Mouse (Mus musculus) lung, postnatal 36 days (tissue): ENCODE results near the gene Eid2b.

Source experiments
- DNase-seq: peaks from one replicate; pipeline ENCODE4 v3.0.0; 2022; ENCODE audit warnings: mixed read lengths

Gene Eid2b

GRCm38 (mm10) chr7:28301616-28302433, 24.3 kb downstream of the Eid2b start, which contains the start of gene Dll3:
Dll3 (minus strand) TSS chr7:28302238.
- DNase-seq: peak; percentile 59

GRCm38 (mm10) chr7:28305641-28306040, 28.1 kb downstream of the Eid2b start:
- DNase-seq: no peak

- no peak for DNase-seq
Observed at GRCm38 (mm10) chr7:28306216-28306615, 28.7 kb downstream of the Eid2b start.

- DNase-seq: no peak
Observed at GRCm38 (mm10) chr7:28309737-28310136, 32.2 kb downstream of the Eid2b start.

GRCm38 (mm10) chr7:28311151-28311925, 33.8 kb downstream of the Eid2b start:
- no peak for DNase-seq

DNA sequence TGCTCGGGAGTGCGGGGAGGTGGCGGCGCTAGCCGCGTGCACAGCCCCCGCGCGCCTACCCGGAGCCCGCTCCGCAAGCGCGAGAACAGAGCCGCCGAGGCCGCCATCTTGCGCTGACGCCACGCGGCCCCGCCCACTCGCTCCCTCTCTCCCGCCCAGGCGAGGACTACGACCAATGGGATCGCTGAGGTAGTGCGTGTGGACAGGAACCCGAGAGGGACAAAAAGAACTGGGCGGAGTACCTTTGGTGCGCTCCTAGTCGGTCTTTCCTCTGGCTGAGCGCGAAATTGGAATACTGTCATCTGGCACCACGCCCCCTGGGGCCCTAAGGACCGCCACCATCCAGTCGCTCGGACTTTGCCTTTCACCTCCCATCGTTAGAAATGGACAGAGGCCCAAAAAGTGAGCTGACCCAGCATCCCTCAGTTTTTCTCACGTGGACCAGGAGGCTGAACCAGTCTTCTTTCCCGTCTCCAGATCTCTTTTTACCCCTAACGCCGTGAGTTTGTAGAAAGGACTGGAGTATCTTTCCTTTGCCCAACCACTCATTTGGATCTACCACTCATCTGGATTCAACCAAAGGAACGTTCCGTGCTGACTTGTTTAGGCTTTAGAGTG, 34.5 kb downstream of the Eid2b start, which contains the start of gene Timm50:
TSS of gene Timm50 (minus strand) at position 147 of the 618 bp plus-strand sequence.
- DNase-seq: peak; percentile 99

GRCm38 (mm10) chr7:28318036-28318435, 40.5 kb downstream of the Eid2b start:
- no peak for DNase-seq

DNA sequence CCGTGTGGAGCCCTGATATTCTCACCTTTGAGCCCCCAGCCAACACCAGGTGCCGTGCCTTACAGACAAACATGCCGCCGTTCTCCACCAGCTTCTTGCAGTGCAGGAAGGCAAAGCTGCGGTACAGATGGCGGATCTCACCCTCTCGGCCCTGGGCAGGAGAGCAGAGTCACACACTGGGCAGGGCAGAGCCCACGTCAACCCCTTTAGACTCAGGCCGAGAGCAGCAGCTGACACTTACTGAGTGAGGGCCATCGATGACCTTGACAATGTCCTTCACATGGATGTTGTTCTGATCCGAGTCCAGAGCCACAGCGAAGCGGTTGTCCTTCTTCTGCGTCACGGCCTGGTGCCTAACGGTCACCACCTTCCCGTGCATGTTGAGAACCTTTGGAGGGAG, 41.2 kb downstream of the Eid2b start:
- no peak for DNase-seq

DNA sequence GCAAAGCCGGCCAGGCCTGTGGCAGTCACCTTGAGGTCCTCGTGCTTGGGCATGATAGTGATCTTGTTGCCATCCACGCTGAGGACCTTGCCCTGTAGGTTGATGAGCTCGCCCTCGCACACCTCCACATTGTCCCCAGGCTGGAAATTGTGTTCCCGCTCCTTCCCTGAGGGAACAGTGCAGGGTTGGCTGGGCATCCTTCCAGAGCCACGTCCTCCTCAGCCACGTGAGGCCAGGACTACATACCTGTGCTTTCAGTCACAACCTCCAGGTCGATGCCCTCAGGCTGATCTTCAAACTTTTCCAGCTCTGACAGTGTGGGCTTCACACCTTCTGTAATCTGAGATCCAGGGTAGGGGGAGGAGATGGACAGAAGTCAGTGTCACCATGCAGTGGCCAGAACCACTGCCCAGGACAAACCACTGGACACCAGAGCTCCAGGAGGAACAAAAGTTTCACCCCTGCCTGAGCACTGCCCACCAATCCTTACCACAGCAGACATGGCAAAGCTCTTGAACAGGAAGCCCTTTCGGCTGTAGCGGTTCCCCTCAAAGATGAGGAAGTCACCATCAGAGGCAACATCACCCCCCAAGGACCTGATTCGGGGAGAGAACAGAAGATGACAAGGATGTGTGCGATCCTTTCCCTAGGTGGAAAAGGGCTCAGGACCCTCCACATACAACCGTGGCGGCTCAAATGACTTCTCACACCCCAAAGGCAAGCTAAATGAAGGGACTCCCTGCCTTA, 44.6 kb downstream of the Eid2b start:
- DNase-seq: no peak

GRCm38 (mm10) chr7:28325293-28325692, 47.8 kb downstream of the Eid2b start:
- DNase-seq: no peak

- DNase-seq: peak; percentile 19
Observed at GRCm38 (mm10) chr7:28326457-28326856, 48.9 kb downstream of the Eid2b start.

GRCm38 (mm10) chr7:28328260-28328659, 50.7 kb downstream of the Eid2b start:
- no peak for DNase-seq
